Mouse (Mus musculus) heart, embryonic 14.5 days (tissue): ENCODE measurements around the gene Wfdc15b. TPM values are rescaled to one million over a fixed set of nuclear protein-coding genes. Genes with fewer than 3 reads are reported as not detected.

Experiments used
- ATAC-seq: fragments of 200-750 bp; cut with Nextera tagmentation; 2 replicates; pipeline ENCODE4 v1.8.0; 2017; ENCODE audit warnings: low read depth, moderate TSS enrichment; ENCODE audit not compliant: insufficient number of reproducible peaks, insufficient read depth, low FRiP score
- H3K27ac ChIP-seq, 2 experiments: fragments of 200-500 bp in 1 of 2; fragments of 300-500 bp in 1 of 2; sonication (generic) in 1 of 2; replicated peaks in 1 of 2; 2 replicates each; pipeline ENCODE4 v1.5.1; 2012 to 2014; ENCODE audit warnings: low read depth in 2 of 2, low read length in 2 of 2, control low read depth in 1 of 2, mild to moderate bottlenecking in 1 of 2, mixed read lengths in 1 of 2; ENCODE audit not compliant: control insufficient read depth in 1 of 2, insufficient read depth in 1 of 2
- H3K27me3 ChIP-seq: fragments of 300-500 bp; sonication (generic); 2 replicates; pipeline ENCODE4 v1.6.1; 2014; ENCODE audit warnings: mild to moderate bottlenecking, low read length, control low read depth; ENCODE audit not compliant: control insufficient read depth, insufficient read depth
- H3K36me3 ChIP-seq: fragments of 300-500 bp; sonication (generic); 2 replicates; pipeline ENCODE4 v1.6.1; 2014; ENCODE audit warnings: mild to moderate bottlenecking, control low read depth, low read length, mixed read lengths; ENCODE audit not compliant: control insufficient read depth, insufficient read depth
- H3K4me1 ChIP-seq, 2 experiments: fragments of 200-500 bp in 1 of 2; fragments of 300-500 bp in 1 of 2; sonication (generic) in 1 of 2; 2 replicates each; pipeline ENCODE4 v1.6.1; 2012 to 2014; ENCODE audit warnings: low read length in 2 of 2, control low read depth in 1 of 2, mixed read lengths in 1 of 2; ENCODE audit not compliant: control insufficient read depth in 2 of 2, insufficient read depth in 2 of 2
- H3K4me2 ChIP-seq: fragments of 300-500 bp; sonication (generic); 2 replicates; pipeline ENCODE4 v1.6.1; 2014; ENCODE audit warnings: mild to moderate bottlenecking, low read length
- H3K4me3 ChIP-seq, 2 experiments: fragments of 200-500 bp in 1 of 2; fragments of 300-500 bp in 1 of 2; sonication (generic) in 1 of 2; 2 replicates each; pipeline ENCODE4 v1.5.1; 2012 to 2014; ENCODE audit warnings: low read length in 2 of 2, mild to moderate bottlenecking in 2 of 2, control low read depth in 1 of 2, low read depth in 1 of 2, moderate library complexity in 1 of 2; ENCODE audit not compliant: control insufficient read depth in 1 of 2, insufficient read depth in 1 of 2
- H3K9ac ChIP-seq: fragments of 300-500 bp; sonication (generic); 2 replicates; pipeline ENCODE4 v1.6.1; 2014; ENCODE audit warnings: mild to moderate bottlenecking, low read length
- H3K9me3 ChIP-seq: fragments of 300-500 bp; sonication (generic); 2 replicates; pipeline ENCODE4 v1.6.1; 2016; ENCODE audit warnings: low read length, control low read depth; ENCODE audit not compliant: control insufficient read depth
- WGBS: fragments of 180-500 bp; shearing (Covaris S2); extraction: QIAGEN DNeasy Blood & Tissue Kit; methylation state at CpG from one replicate; pipeline ENCODE4 v1.1.7; 2014; 5-methylcytosine and 5-hydroxymethylcytosine counted together
- polyA plus RNA-seq: library from polyadenylated mRNA; unstranded; fragments of >200 nt; fragmentation: Nextera tagmentation; extraction: Ambion mirVana; gene quantifications from 2 replicates; pipeline ENCODE4 v1.2.1, GENCODE M21; 2014

The Wfdc15b gene
- polyA plus RNA-seq, 1 experiment from 2014 or later, result not detected

DNA sequence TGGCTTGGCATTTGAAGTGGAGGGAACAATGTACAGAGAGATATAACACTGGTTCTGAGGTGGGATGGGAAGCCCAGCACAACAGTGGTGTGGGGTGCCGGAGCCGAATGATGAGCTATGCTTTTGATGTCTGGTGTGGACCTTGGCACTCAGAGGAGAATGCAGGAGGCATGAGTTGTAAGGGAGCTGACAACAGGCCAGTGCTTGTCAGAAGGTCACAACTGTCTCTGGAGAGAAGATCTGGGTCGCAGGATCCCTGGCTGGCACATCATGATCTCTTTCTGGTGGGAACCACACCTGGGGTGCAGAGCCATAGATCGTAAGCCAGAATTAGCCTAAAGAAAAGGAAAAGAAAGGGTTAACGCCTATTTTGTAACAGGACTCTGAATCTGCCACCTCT lies 43.6 kb downstream of the Wfdc15b start:
- H3K4me1 ChIP-seq, result peaks cover 10 to 17% of the 10 kb centered on the region in 2 experiments; a peak in 3 of 4 replicates
- ATAC-seq, result no peak
- H3K27me3 ChIP-seq, result peaks cover 18% of the 10 kb centered on the region
- H3K27ac ChIP-seq, result no peak overlapping the region
- H3K9ac ChIP-seq, result no peak overlapping the region
- H3K4me2 ChIP-seq, result no peak overlapping the region
- no peak overlapping the region for H3K4me3 ChIP-seq
- no peaks in the 10 kb centered on the region for H3K36me3 ChIP-seq
- H3K9me3 ChIP-seq, result no peaks in the 10 kb centered on the region
- 71% methylated on average over 5 of the region's 5 CpGs for WGBS

DNA sequence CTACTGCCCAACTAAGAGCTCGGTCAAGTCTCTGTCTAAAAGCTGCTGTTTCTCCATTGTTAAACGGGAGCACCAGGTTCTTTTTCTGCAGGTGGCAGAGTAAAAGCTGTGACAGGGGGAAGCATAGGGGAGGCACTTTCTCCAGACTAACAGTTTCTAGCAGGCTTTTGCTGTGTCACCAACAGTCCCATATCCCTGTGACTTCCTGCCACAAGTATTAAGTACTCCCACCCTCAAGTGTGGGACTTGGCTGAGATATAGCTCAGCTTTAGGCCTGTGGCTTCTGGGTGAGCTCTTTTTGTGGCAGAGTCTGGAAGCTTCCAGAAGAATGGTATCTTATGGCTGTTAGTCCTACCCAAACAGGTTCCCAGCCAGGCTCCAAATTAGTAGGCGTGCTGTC lies 45.6 kb downstream of the Wfdc15b start:
- Histone ChIP-seq H3K27ac (no peak overlapping the region), H3K4me2 (no peak overlapping the region), H3K4me3 (no peak overlapping the region), H3K36me3 (no peaks in the 10 kb centered on the region), H3K9ac (no peak overlapping the region), H3K4me1 (peaks cover 11 to 22% of the 10 kb centered on the region in 2 experiments; a peak in 3 of 4 replicates), H3K9me3 (no peaks in the 10 kb centered on the region), H3K27me3 (peaks cover 28% of the 10 kb centered on the region)
- WGBS, result 75% methylated on average over 3 of the region's 3 CpGs
- no peak for ATAC-seq

DNA sequence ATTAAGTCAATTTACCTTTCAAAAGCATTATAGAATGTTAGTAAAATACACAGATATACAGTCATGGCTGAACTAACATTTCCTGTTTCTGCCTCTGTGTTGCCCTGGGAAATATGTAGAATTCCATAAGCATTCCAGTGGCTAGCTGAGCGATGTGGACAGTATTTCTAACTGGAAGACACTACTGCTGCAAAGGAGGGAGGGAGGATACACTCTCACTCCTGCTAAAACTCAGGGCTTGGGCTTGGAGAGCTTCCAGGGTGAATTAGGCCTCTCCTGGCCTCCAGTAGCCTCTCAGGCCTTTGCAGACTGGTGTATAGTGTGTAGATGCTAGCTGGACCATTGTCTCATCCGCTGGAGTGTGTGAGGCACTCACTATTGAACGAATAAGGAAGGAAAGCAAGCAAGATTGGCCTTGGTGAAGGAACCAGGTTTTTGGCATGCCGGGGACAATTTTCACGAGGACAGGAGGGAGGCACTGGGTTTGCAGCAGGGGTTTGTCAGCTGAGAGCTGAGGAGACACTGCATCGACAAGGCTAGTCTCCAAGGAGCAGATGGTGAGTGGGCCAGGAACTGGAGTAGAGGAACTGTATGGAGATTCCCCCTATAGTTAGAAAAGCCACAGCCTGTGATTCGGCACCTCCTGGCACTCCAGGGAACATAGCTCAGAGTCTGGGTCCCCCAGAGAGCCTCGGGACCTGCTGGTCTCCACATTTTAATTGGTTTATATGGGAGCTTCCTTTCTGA lies 46.6 kb downstream of the Wfdc15b start:
- H3K4me1 ChIP-seq, result peaks cover 12 to 24% of the 10 kb centered on the region in 2 experiments; a peak in 3 of 4 replicates
- ATAC-seq, result no peak
- H3K4me2 ChIP-seq, result no peak overlapping the region
- H3K9ac ChIP-seq, result no peak overlapping the region
- WGBS, result 65% methylated on average over 8 of the region's 8 CpGs
- H3K36me3 ChIP-seq, result no peaks in the 10 kb centered on the region
- H3K9me3 ChIP-seq, result no peaks in the 10 kb centered on the region
- no peak overlapping the region for H3K27ac ChIP-seq
- H3K27me3 ChIP-seq, result peaks cover 38% of the 10 kb centered on the region
- no peak overlapping the region for H3K4me3 ChIP-seq

DNA sequence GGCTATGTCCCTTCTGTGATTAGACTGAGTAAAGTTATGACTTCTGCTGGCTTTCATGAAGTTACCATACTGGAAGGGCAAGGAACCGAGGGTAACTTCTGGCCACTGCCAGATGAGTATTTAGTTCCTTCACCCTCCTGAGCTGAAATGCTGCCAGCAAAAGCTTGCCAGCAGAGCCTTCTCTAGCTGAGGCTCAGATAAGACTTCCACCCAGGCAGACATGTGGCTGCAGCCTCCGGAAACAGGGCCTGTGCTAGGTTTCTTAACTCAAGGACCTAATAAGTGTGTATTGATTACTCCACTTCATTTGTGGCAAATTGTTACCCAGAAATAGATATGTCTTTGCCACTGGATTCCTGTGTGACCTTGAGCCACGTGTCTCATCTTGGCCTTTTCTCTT lies 48.1 kb downstream of the Wfdc15b start:
- Histone ChIP-seq H3K36me3 (no peaks in the 10 kb centered on the region), H3K27me3 (peaks cover 51% of the 10 kb centered on the region), H3K9me3 (0 out of 2 replicates have a peak, but pooled peaks cover 2% of the 10 kb centered on the region), H3K4me3 (no peak overlapping the region), H3K4me1 (peaks cover 13 to 28% of the 10 kb centered on the region in 2 experiments; a peak in 3 of 4 replicates), H3K27ac (no peak overlapping the region; a peak in 1 of 4 replicates), H3K9ac (no peak overlapping the region), H3K4me2 (no peak overlapping the region)
- WGBS, result 21% methylated on average over 3 of the region's 3 CpGs
- ATAC-seq, result no peak

DNA sequence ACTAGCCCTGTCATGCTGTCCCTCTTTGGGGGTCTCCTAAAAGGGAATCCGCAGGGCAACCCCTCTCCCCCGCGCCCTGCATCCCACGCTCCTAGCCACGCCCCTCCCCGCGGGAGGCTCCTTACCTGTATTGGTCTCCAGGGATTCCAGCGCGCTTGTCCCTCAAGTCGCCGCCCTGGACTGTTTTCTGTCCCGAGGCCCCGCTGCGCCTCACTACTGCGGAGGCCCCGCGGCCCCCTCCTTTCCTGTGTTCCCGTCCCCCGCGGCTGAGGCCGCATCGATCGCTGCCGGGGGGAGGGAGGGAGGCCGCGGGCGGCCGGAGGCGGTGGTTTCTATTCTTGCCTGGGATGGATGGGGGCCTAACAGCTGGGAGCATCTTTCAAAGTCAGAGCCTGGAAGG lies 50.6 kb downstream of the Wfdc15b start, which contains the start of gene Kcns1:
TSS of gene Kcns1 (minus strand) at position 212 of the 400 bp plus-strand sequence.
- H3K4me2 ChIP-seq, result peak within 1 kb of the TSS; percentile 63
- H3K9me3 ChIP-seq, result 0 out of 2 replicates have a peak, but pooled peaks cover 3% of the 10 kb centered on the region
- peak within 1 kb of the TSS; percentile 28 to 34 for H3K4me3 ChIP-seq
- no peaks in the 10 kb centered on the region for H3K36me3 ChIP-seq
- ATAC-seq, result no peak
- peaks cover 15 to 34% of the 10 kb centered on the region in 2 experiments; a peak in 3 of 4 replicates for H3K4me1 ChIP-seq
- H3K27me3 ChIP-seq, result peaks cover 64% of the 10 kb centered on the region
- 2% methylated on average over 29 of the region's 29 CpGs for WGBS
- peak within 1 kb of the TSS; percentile 10; the same call in 1 of the 2 replicates for H3K9ac ChIP-seq
- H3K27ac ChIP-seq, result no peak within 1 kb of the TSS

DNA sequence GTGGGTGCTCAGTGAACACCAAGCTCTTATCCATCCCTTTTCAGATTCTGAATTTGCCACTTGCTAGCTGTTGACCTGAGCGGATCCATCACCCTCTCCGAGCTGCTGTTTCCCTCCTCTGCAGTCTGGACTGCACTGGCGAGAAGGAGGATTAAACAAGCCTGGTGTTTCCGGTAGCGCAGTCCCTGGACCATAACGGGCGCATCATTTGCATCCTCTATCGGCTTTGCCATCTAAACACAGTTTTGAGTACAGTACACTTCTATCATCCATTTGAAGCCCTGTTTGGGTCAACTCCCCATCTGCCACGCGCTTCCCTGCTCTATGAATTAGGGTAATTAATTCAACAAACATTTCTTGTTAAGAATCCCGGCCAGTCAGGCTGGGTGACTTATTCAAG lies 51.1 kb downstream of the Wfdc15b start:
- no peak overlapping the region for H3K9ac ChIP-seq
- 8% methylated on average over 11 of the region's 11 CpGs for WGBS
- peak overlapping the region; percentile 63; the same call in 1 of the 2 replicates for H3K4me2 ChIP-seq

DNA sequence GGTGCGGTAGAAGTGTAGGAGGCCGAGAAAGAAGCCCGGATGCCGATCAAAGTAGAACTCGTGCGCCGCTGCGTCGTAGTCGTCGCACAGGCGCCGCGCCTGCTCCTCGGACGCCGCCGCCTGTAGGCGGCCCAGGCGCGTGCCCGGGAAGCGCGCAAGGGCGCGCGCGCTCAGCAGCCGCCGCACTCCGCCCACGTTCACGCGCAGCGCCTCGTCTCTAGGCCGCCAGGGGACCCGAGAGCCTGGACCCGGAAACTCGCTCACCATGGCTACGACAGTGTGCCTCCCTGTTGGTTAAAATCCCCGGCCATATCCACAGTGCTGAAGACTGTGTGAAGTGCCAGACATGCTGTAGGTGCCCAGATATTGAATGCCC lies 52.9 kb downstream of the Wfdc15b start:
- Histone ChIP-seq H3K27ac (no peak overlapping the region), H3K27me3 (peaks cover 71% of the 10 kb centered on the region), H3K9ac (no peak overlapping the region), H3K4me2 (peak overlapping the region; percentile 61), H3K9me3 (0 out of 2 replicates have a peak, but pooled peaks cover 3% of the 10 kb centered on the region), H3K4me1 (peaks cover 5 to 21% of the 10 kb centered on the region in 2 experiments; a peak in 3 of 4 replicates), H3K36me3 (no peaks in the 10 kb centered on the region), H3K4me3 (peak overlapping the region; percentile 12 to 34)
- WGBS, result 6% methylated on average over 41 of the region's 42 CpGs
- no peak for ATAC-seq

More for the DNA sequence above, 51.1 kb downstream of the Wfdc15b start:
- ATAC-seq, result no peak
- peaks cover 68% of the 10 kb centered on the region for H3K27me3 ChIP-seq
- no peak overlapping the region for H3K27ac ChIP-seq
- peaks cover 15 to 34% of the 10 kb centered on the region in 2 experiments; a peak in 3 of 4 replicates for H3K4me1 ChIP-seq
- H3K4me3 ChIP-seq, result no peak overlapping the region
- 0 out of 2 replicates have a peak, but pooled peaks cover 3% of the 10 kb centered on the region for H3K9me3 ChIP-seq
- no peaks in the 10 kb centered on the region for H3K36me3 ChIP-seq
